Comparison of ENCODE assay signal across 19 mouse cellular contexts in the genomic region with DNA sequence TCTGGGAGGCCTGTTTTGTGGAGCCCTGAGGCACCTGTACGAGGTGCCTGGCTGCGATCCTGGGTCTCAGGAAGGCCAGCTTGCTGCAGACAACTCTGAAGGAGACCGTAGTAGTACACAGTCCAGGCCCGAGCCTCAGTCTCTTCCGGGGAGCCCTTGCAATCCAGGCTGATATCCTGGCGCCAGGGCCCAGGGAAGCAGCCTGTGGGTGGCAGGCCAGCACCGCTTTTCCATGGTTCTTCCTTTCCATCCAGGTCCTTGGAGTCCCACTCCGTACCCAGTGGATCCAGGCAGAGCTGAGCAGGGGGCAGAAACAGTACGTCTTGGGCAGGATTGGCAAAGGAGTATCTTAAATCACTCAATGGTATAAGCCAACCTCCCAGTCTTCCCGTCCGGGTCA. TPM values are rescaled to one million over a fixed set of nuclear protein-coding genes. Genes with fewer than 3 reads are reported as not detected.
A peak's percentile ranks its signal among the peaks of the same experiment; 100 is the strongest.
DNase-seq lines count a peak whose midpoint lies in the region; ATAC-seq lines count a peak whose summit lies in the region.
"Had no signal": no experiment of that assay in that cellular context is flagged by ENCODE, and none has a peak within 500 bp of the region (broad histone marks: within the 10 kb centered on the region; RNA-seq: fewer than 3 reads in every experiment).

No protein-coding gene starts in this region.

- H3K9me3 ChIP-seq in heart, embryonic 15.5 days (replicated peaks) = no peaks in the 10 kb centered on the region
- H3K9me3 ChIP-seq in lung, embryonic 15.5 days = no peaks in the 10 kb centered on the region
- no peaks in the 10 kb centered on the region for H3K9me3 ChIP-seq in embryonic facial prominence, embryonic 12.5 days
- H3K9me3 ChIP-seq: midbrain, embryonic 12.5 days had no signal

- peak; percentile 12 for DNase-seq in adrenal gland, adult 2 months
- no peak for DNase-seq in adrenal gland, postnatal 10 days
- DNase-seq in heart, postnatal 36 days = no peak
- no peak for DNase-seq in lung, postnatal 36 days
- DNase-seq in gastrocnemius, adult 8-10 months (ENCODE audit: low spot score in 2 of 2) = no peak
- DNase-seq: cerebellum, adult 8-10 months; gastrocnemius, postnatal 10 days; layer of hippocampus, adult 9-11 months; lung, postnatal 10 days; right cerebral cortex, adult 18-20 months; spleen, adult 18-20 months; thymus, postnatal 14 days had no signal

- H3K27me3 ChIP-seq in heart, embryonic 15.5 days = no peaks in the 10 kb centered on the region
- no peaks in the 10 kb centered on the region for H3K27me3 ChIP-seq in lung, embryonic 15.5 days
- no peaks in the 10 kb centered on the region for H3K27me3 ChIP-seq in embryonic facial prominence, embryonic 12.5 days
- H3K27me3 ChIP-seq: CH12.LX, Patski had no signal

- no peak overlapping the region for H3K4me3 ChIP-seq in heart, embryonic 15.5 days
- H3K4me3 ChIP-seq in lung, embryonic 15.5 days = no peak overlapping the region
- no peak overlapping the region for H3K4me3 ChIP-seq in embryonic facial prominence, embryonic 12.5 days
- H3K4me3 ChIP-seq: midbrain, embryonic 12.5 days had no signal

- H3K4me1 ChIP-seq in heart, embryonic 15.5 days (replicated peaks) = peaks cover 54% of the 10 kb centered on the region
- peaks cover 35% of the 10 kb centered on the region for H3K4me1 ChIP-seq in lung, embryonic 15.5 days
- peaks cover 14% of the 10 kb centered on the region; the same call in 1 of the 2 replicates for H3K4me1 ChIP-seq in embryonic facial prominence, embryonic 12.5 days

- WGBS in heart, embryonic 15.5 days = 77% methylated on average over 11 of the region's 11 CpGs
- WGBS in lung, embryonic 15.5 days = 61% methylated on average over 11 of the region's 11 CpGs
- 54% methylated on average over 11 of the region's 11 CpGs for WGBS in embryonic facial prominence, embryonic 12.5 days

- H3K27ac ChIP-seq in heart, embryonic 15.5 days = peak overlapping the region; percentile 92
- H3K27ac ChIP-seq in lung, embryonic 15.5 days = no peak overlapping the region
- H3K27ac ChIP-seq in embryonic facial prominence, embryonic 12.5 days = no peak overlapping the region
- H3K27ac ChIP-seq: midbrain, embryonic 12.5 days had no signal

- no peak overlapping the region for H3K4me2 ChIP-seq in heart, embryonic 15.5 days
- no peak overlapping the region for H3K4me2 ChIP-seq in lung, embryonic 15.5 days
- no peak overlapping the region for H3K4me2 ChIP-seq in embryonic facial prominence, embryonic 12.5 days (replicated peaks)
- H3K4me2 ChIP-seq: liver, embryonic 11.5 days; midbrain, embryonic 12.5 days had no signal

- intact Hi-C loops in heart, postnatal 36 days (cut with DNase I) = no loop called here

- H3K36me3 ChIP-seq in heart, embryonic 15.5 days = no peaks in the 10 kb centered on the region
- no peaks in the 10 kb centered on the region for H3K36me3 ChIP-seq in lung, embryonic 15.5 days
- H3K36me3 ChIP-seq in embryonic facial prominence, embryonic 12.5 days = no peaks in the 10 kb centered on the region
- H3K36me3 ChIP-seq: midbrain, embryonic 12.5 days had no signal

- no peak for ATAC-seq in heart, embryonic 15.5 days (replicated peaks; ENCODE audit: insufficient number of reproducible peaks, insufficient read depth, low FRiP score, low read depth)
- ATAC-seq in lung, embryonic 15.5 days (ENCODE audit: borderline replicate concordance, extremely low read depth, low FRiP score, low TSS enrichment) = no peak
- no peak for ATAC-seq in embryonic facial prominence, embryonic 12.5 days (ENCODE audit: insufficient number of reproducible peaks, insufficient read depth, low FRiP score, low TSS enrichment)
- ATAC-seq: Patski had no signal

- peak overlapping the region; percentile 32; the same call in 1 of the 2 replicates for H3K9ac ChIP-seq in heart, embryonic 15.5 days
- H3K9ac ChIP-seq in lung, embryonic 15.5 days = 0 out of 2 replicates have a peak overlapping the region, but pooled peaks have one; percentile 13
- peak overlapping the region; percentile 4; the same call in 1 of the 2 replicates for H3K9ac ChIP-seq in embryonic facial prominence, embryonic 12.5 days
- H3K9ac ChIP-seq: midbrain, embryonic 12.5 days had no signal

RNA-seq across cellular contexts. Expression of a gene that starts 2.4 kb away (rescaled TPM):
- 1 to 10 TPM; 2.9 to 5.8 TPM for total RNA-seq in adrenal gland, adult 2 months (2021)
- 3.8 and 5.1 TPM in 2 replicates for polyA plus RNA-seq in adrenal gland, adult 2 months (2012; rRNA removed)
- 1 to 10 TPM; 4.8 to 8.8 TPM for total RNA-seq in adrenal gland, postnatal 10 days (2021)
- polyA plus RNA-seq in heart, embryonic 15.5 days (2015; fragmentation: Nextera tagmentation; extraction: Ambion mirVana) = 12.3 TPM in 2 replicates
- 10 to 100 TPM; 29.4 to 33.7 TPM for total RNA-seq in heart, postnatal 36 days (2021)
- polyA plus RNA-seq in lung, embryonic 15.5 days (2015; fragmentation: Nextera tagmentation; extraction: Ambion mirVana) = 2.4 and 2.8 TPM in 2 replicates
- 2.6 and 3.7 TPM in 2 replicates for polyA plus RNA-seq in embryonic facial prominence, embryonic 12.5 days (2016; fragmentation: Nextera tagmentation; extraction: Ambion mirVana)
- total RNA-seq in gastrocnemius, adult 8-10 months (2022) = 10 to 100 TPM; 23.8 to 33.0 (median 24.9) TPM

RNA-seq across cellular contexts. Expression of a gene that starts 9.8 kb away (rescaled TPM):
- 10 to 100 TPM; 27.6 to 39.5 TPM for total RNA-seq in adrenal gland, adult 2 months (2021)
- 48.3 and 60.8 TPM in 2 replicates for polyA plus RNA-seq in adrenal gland, adult 2 months (2012; rRNA removed)
- 10 to 100 TPM; 26.5 to 38.2 TPM for total RNA-seq in adrenal gland, postnatal 10 days (2021)
- 42.2 and 46.1 TPM in 2 replicates for polyA plus RNA-seq in heart, embryonic 15.5 days (2015; fragmentation: Nextera tagmentation; extraction: Ambion mirVana)
- 10 to 100 TPM; 16.4 to 18.8 TPM for total RNA-seq in heart, postnatal 36 days (2021)
- 45.0 and 49.4 TPM in 2 replicates for polyA plus RNA-seq in lung, embryonic 15.5 days (2015; fragmentation: Nextera tagmentation; extraction: Ambion mirVana)
- polyA plus RNA-seq in embryonic facial prominence, embryonic 12.5 days (2016; fragmentation: Nextera tagmentation; extraction: Ambion mirVana) = 59.7 and 71.7 TPM in 2 replicates
- total RNA-seq in gastrocnemius, adult 8-10 months (2022) = 10 to 100 TPM; 18.6 to 28.4 (median 25.7) TPM

RNA-seq across cellular contexts. Expression of a gene that starts 18.2 kb away (rescaled TPM):
- total RNA-seq in adrenal gland, adult 2 months (2021) = under 1 TPM in 1 of 2 experiments, not detected in 1; 0.97 TPM
- 2.1 and 4.8 TPM in 2 replicates for polyA plus RNA-seq in adrenal gland, adult 2 months (2012; rRNA removed)
- 1 to 10 TPM; 4.2 to 6.6 TPM for total RNA-seq in adrenal gland, postnatal 10 days (2021)
- polyA plus RNA-seq in heart, embryonic 15.5 days (2015; fragmentation: Nextera tagmentation; extraction: Ambion mirVana) = 3.0 and 14.9 TPM in 2 replicates
- total RNA-seq in heart, postnatal 36 days (2021) = 10 to 100 TPM in 1 of 2 experiments, 1 to 10 TPM in 1; 6.6 to 11.1 TPM
- polyA plus RNA-seq in lung, embryonic 15.5 days (2015; fragmentation: Nextera tagmentation; extraction: Ambion mirVana) = 2.5 and 6.7 TPM in 2 replicates
- polyA plus RNA-seq in embryonic facial prominence, embryonic 12.5 days (2016; fragmentation: Nextera tagmentation; extraction: Ambion mirVana) = 1.2 and 1.9 TPM in 2 replicates
- total RNA-seq in gastrocnemius, adult 8-10 months (2022) = 1 to 10 TPM; 6.6 to 8.6 (median 7.9) TPM

RNA-seq across cellular contexts. Expression of a gene that starts 18.9 kb away (rescaled TPM):
- 100 to 1,000 TPM; 342 to 392 TPM for total RNA-seq in adrenal gland, adult 2 months (2021)
- polyA plus RNA-seq in adrenal gland, adult 2 months (2012; rRNA removed) = 443 and 514 TPM in 2 replicates
- total RNA-seq in adrenal gland, postnatal 10 days (2021) = 100 to 1,000 TPM; 411 to 414 TPM
- polyA plus RNA-seq in heart, embryonic 15.5 days (2015; fragmentation: Nextera tagmentation; extraction: Ambion mirVana) = 666 and 734 TPM in 2 replicates
- 100 to 1,000 TPM; 326 to 332 TPM for total RNA-seq in heart, postnatal 36 days (2021)
- 974 TPM in 2 replicates for polyA plus RNA-seq in lung, embryonic 15.5 days (2015; fragmentation: Nextera tagmentation; extraction: Ambion mirVana)
- polyA plus RNA-seq in embryonic facial prominence, embryonic 12.5 days (2016; fragmentation: Nextera tagmentation; extraction: Ambion mirVana) = 782 and 783 TPM in 2 replicates
- 100 to 1,000 TPM; 198 to 243 (median 235) TPM for total RNA-seq in gastrocnemius, adult 8-10 months (2022)

RNA-seq across cellular contexts. Expression of a gene that starts 19.5 kb away (rescaled TPM):
- 1 to 10 TPM; 2.5 to 5.7 TPM for total RNA-seq in adrenal gland, adult 2 months (2021)
- polyA plus RNA-seq in adrenal gland, adult 2 months (2012; rRNA removed) = 54.9 and 57.6 TPM in 2 replicates
- total RNA-seq in adrenal gland, postnatal 10 days (2021) = 10 to 100 TPM; 11.5 to 14.0 TPM
- 3.6 and 33.8 TPM in 2 replicates for polyA plus RNA-seq in heart, embryonic 15.5 days (2015; fragmentation: Nextera tagmentation; extraction: Ambion mirVana)
- 1 to 10 TPM; 1.1 to 1.3 TPM for total RNA-seq in heart, postnatal 36 days (2021)
- polyA plus RNA-seq in lung, embryonic 15.5 days (2015; fragmentation: Nextera tagmentation; extraction: Ambion mirVana) = 3.4 and 13.5 TPM in 2 replicates
- polyA plus RNA-seq in embryonic facial prominence, embryonic 12.5 days (2016; fragmentation: Nextera tagmentation; extraction: Ambion mirVana) = 0.89 and 2.1 TPM in 2 replicates
- total RNA-seq in gastrocnemius, adult 8-10 months (2022) = under 1 TPM in 2 of 4 experiments, not detected in 2; 0.27 to 0.38 TPM
